Comparison of ENCODE assay signal across 30 mouse cellular contexts in genomic region chr1:144766218-144766617, GRCm38 (mm10). TPM values are rescaled to one million over a fixed set of nuclear protein-coding genes. Genes with fewer than 3 reads are reported as not detected.
DNase-seq lines count a peak whose midpoint lies in the region; ATAC-seq lines count a peak whose summit lies in the region.
"Had no signal": no experiment of that assay in that cellular context is flagged by ENCODE, and none has a peak within 500 bp of the region (broad histone marks: within the 10 kb centered on the region; RNA-seq: fewer than 3 reads in every experiment).

No protein-coding gene starts in this region.

- 77% methylated on average over 2 of the region's 2 CpGs for whole genome bisulfite sequencing in midbrain, embryonic 16.5 days

- no peaks in the 10 kb centered on the region for H3K27me3 ChIP-seq in midbrain, embryonic 16.5 days (ENCODE audit: control insufficient read depth, insufficient read depth, low read depth, low read length)
- H3K27me3 ChIP-seq: embryonic facial prominence, embryonic 12.5 days; forebrain, embryonic 12.5 days; heart, embryonic 13.5 days; hindbrain, embryonic 13.5 days; limb, embryonic 15.5 days had no signal

- H3K9me3 ChIP-seq in midbrain, embryonic 16.5 days (replicated peaks; ENCODE audit: control insufficient read depth, low read length, poor library complexity, severe bottlenecking), result no peaks in the 10 kb centered on the region
- H3K9me3 ChIP-seq: embryonic facial prominence, embryonic 12.5 days; forebrain, embryonic 12.5 days; heart, embryonic 13.5 days; hindbrain, embryonic 13.5 days; limb, embryonic 15.5 days had no signal

- peak; percentile 67; the same call in 1 of the 2 replicates for ATAC-seq in erythroblast, adult 5-6 weeks (replicated peaks; ENCODE audit: low FRiP score, poor library complexity, severe bottlenecking)
- peak; percentile 95 for ATAC-seq in megakaryocyte progenitor cell, adult 5-6 weeks (replicated peaks; ENCODE audit: poor library complexity)
- ATAC-seq in midbrain, embryonic 16.5 days, result no peak

- intact Hi-C loops in heart, postnatal 14 days (cut with DNase I), result no loop called here
- intact Hi-C loops in gastrocnemius, postnatal 14 days (cut with DNase I; ENCODE audit: low total_unique reads), result no loop called here

- H3K9ac ChIP-seq in midbrain, embryonic 16.5 days (ENCODE audit: low read depth, low read length), result no peak overlapping the region
- H3K9ac ChIP-seq: embryonic facial prominence, embryonic 12.5 days; forebrain, embryonic 12.5 days; heart, embryonic 13.5 days; hindbrain, embryonic 13.5 days; limb, embryonic 15.5 days; liver, embryonic 14.5 days; lung, embryonic 14.5 days had no signal

- H3K27ac ChIP-seq in midbrain, embryonic 16.5 days (ENCODE audit: low read length), result no peak overlapping the region
- H3K27ac ChIP-seq: embryonic facial prominence, embryonic 12.5 days; forebrain, embryonic 12.5 days; gastrocnemius, adult 2 months; heart, embryonic 13.5 days; hindbrain, embryonic 13.5 days; left cerebral cortex, adult 2 months; limb, embryonic 15.5 days; liver, embryonic 14.5 days had no signal

- no peak overlapping the region for H3K4me2 ChIP-seq in midbrain, embryonic 16.5 days (ENCODE audit: low read length)
- H3K4me2 ChIP-seq: embryonic facial prominence, embryonic 12.5 days; forebrain, embryonic 12.5 days; heart, embryonic 13.5 days; hindbrain, embryonic 13.5 days; limb, embryonic 15.5 days; lung, embryonic 14.5 days had no signal

- no peak overlapping the region for H3K4me3 ChIP-seq in midbrain, embryonic 16.5 days (ENCODE audit: low read depth, low read length)
- H3K4me3 ChIP-seq: embryonic facial prominence, embryonic 12.5 days; erythroblast, embryonic 14.5 days; forebrain, embryonic 12.5 days; gastrocnemius, adult 2 months; heart, embryonic 13.5 days; hindbrain, embryonic 13.5 days; left cerebral cortex, adult 2 months; limb, embryonic 15.5 days had no signal

- no peaks in the 10 kb centered on the region for H3K36me3 ChIP-seq in midbrain, embryonic 16.5 days (ENCODE audit: control insufficient read depth, insufficient read depth, low read length)
- H3K36me3 ChIP-seq: embryonic facial prominence, embryonic 12.5 days; forebrain, embryonic 12.5 days; heart, embryonic 13.5 days; hindbrain, embryonic 13.5 days; limb, embryonic 15.5 days had no signal

- no peaks in the 10 kb centered on the region for H3K4me1 ChIP-seq in midbrain, embryonic 16.5 days (ENCODE audit: control insufficient read depth, insufficient read depth, low read length)
- H3K4me1 ChIP-seq: embryonic facial prominence, embryonic 12.5 days; forebrain, embryonic 12.5 days; heart, embryonic 13.5 days; hindbrain, embryonic 13.5 days; limb, embryonic 15.5 days had no signal

- peak; percentile 4 to 6 for DNase-seq in heart, adult 18-20 months
- no peak for DNase-seq in heart, postnatal 14 days
- no peak for DNase-seq in spleen, adult 18-20 months
- DNase-seq in gastrocnemius, postnatal 14 days, result no peak
- DNase-seq: adrenal gland, postnatal 10 days; cerebellum, adult 11 months; cerebellum, postnatal 10 days; gastrocnemius, adult 2 months; kidney, adult 11 months; kidney, postnatal 4 days; layer of hippocampus, adult 9-11 months; lung, embryonic 14.5 days; lung, postnatal 4 days; midbrain, embryonic 14.5 days; right cerebral cortex, postnatal 4 days had no signal

RNA-seq across cellular contexts. Expression of gene Rgs18, which starts 9.0 kb away (rescaled TPM):
- 1 to 10 TPM; 2.6 to 2.8 TPM for total RNA-seq in heart, adult 18-20 months (2021)
- total RNA-seq in heart, postnatal 14 days (2021), result 1 to 10 TPM in 1 of 2 experiments, under 1 TPM in 1; 0.69 to 1.0 TPM
- 27.7 and 30.1 TPM in 2 replicates for total RNA-seq in erythroblast, adult 5-6 weeks (2015; ENCODE audit: low replicate concordance)
- total RNA-seq in erythroblast, adult 5-6 weeks (2017; ENCODE audit: low replicate concordance), result 19.4 and 23.8 TPM in 2 replicates
- total RNA-seq in megakaryocyte progenitor cell, adult 5-6 weeks (2015), result 92.6 and 98.7 TPM in 2 replicates
- total RNA-seq in megakaryocyte progenitor cell, adult 5-6 weeks (2017), result 73.8 and 76.9 TPM in 2 replicates
- total RNA-seq in gastrocnemius, postnatal 14 days (2021), result under 1 TPM; 0.40 to 0.68 TPM
- polyA plus RNA-seq in midbrain, embryonic 16.5 days (2015; fragmentation: Nextera tagmentation; extraction: Ambion mirVana), result 0.11 and 0.40 TPM in 2 replicates
- total RNA-seq: ES-E14; left cerebral cortex, postnatal 36 days had no signal
- polyA plus RNA-seq: erythroblast, embryonic 14.5 days; neural tube, embryonic 14.5 days; testis, adult 2 months had no signal

Comparison
In these comparisons a context has a peak if more than half of its experiments do, and no peak if none do; other contexts are left out.
1. DNase-seq: peak in heart, adult 18-20 months (2 of 2); none in heart, postnatal 14 days (0 of 2), spleen, adult 18-20 months (0 of 2) and gastrocnemius, postnatal 14 days (single experiment).
2. RNA of gene Rgs18, which starts 9.0 kb away (total RNA-seq): 73.8 to 98.7 TPM in megakaryocyte progenitor cell, adult 5-6 weeks and 19.4 to 30.1 TPM in erythroblast, adult 5-6 weeks; 2.6 to 2.8 TPM in heart, adult 18-20 months, 0.69 to 1.0 TPM in heart, postnatal 14 days and 0.40 to 0.68 TPM in gastrocnemius, postnatal 14 days; every median in the first group is over 4 times any median in the second.